Mouse (Mus musculus): ENCODE measurements around the gene Kcnj2. TPM values are rescaled to one million over a fixed set of nuclear protein-coding genes. Genes with fewer than 3 reads are reported as not detected.

Kcnj2 gene
- polyA plus RNA-seq, 1 experiment, result 0.09 TPM

DNA sequence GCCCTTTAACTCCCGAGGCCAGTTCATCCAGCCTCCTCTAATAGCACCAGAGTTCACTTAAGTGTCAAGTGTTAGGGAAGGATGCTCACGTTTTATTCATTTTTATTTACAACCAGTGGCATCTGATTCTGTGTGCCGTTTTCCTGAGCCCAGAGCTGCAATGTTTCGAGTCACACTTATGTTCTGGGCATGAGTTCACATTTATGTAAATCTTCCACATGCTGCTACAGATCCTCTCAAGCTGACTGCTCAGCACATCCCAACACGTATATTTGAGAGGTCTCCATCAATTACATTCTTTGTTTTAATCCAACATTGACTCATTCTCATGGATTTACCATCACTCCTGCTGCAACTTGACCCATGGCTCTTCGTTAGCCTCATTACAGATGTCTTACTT is 25.2 kb downstream of the Kcnj2 start:
- H3K4me3 ChIP-seq (ENCODE audit: control insufficient read depth, low read depth, low read length), result no peak overlapping the region
- no peaks in the 10 kb centered on the region for H3K36me3 ChIP-seq (ENCODE audit: control insufficient read depth, insufficient read depth, low read length)

GRCm38 (mm10) chr11:111092967-111093366 is 27.0 kb downstream of the Kcnj2 start:
- TF ChIP-seq CTCF (IDR thresholded peaks at IDR 0.05; ENCODE audit: control insufficient read depth, insufficient read depth, insufficient replicate concordance, low read depth, low read length) (no peak), POLR2A (IDR thresholded peaks at IDR 0.05; ENCODE audit: control insufficient read depth, low read depth, low read length) (no peak)
- no peaks in the 10 kb centered on the region for H3K4me1 ChIP-seq (ENCODE audit: control insufficient read depth, insufficient read depth, low read length)
- H3K36me3 ChIP-seq (ENCODE audit: control insufficient read depth, insufficient read depth, low read length), result no peaks in the 10 kb centered on the region
- H3K4me3 ChIP-seq (ENCODE audit: control insufficient read depth, low read depth, low read length), result no peak overlapping the region
- no peak overlapping the region for H3K27ac ChIP-seq (ENCODE audit: control insufficient read depth, insufficient read depth, low read depth, low read length)
- no peaks in the 10 kb centered on the region for H3K27me3 ChIP-seq (ENCODE audit: control insufficient read depth, insufficient read depth, low read length)

More for the DNA sequence above, 25.2 kb downstream of the Kcnj2 start:
- Histone ChIP-seq H3K27ac (ENCODE audit: control insufficient read depth, insufficient read depth, low read depth, low read length) (no peak overlapping the region), H3K4me1 (ENCODE audit: control insufficient read depth, insufficient read depth, low read length) (no peaks in the 10 kb centered on the region), H3K27me3 (ENCODE audit: control insufficient read depth, insufficient read depth, low read length) (no peaks in the 10 kb centered on the region)
- no peak for TF ChIP-seq POLR2A (IDR thresholded peaks at IDR 0.05; ENCODE audit: control insufficient read depth, low read depth, low read length)
- TF ChIP-seq CTCF (IDR thresholded peaks at IDR 0.05; ENCODE audit: control insufficient read depth, insufficient read depth, insufficient replicate concordance, low read depth, low read length), result no peak

DNA sequence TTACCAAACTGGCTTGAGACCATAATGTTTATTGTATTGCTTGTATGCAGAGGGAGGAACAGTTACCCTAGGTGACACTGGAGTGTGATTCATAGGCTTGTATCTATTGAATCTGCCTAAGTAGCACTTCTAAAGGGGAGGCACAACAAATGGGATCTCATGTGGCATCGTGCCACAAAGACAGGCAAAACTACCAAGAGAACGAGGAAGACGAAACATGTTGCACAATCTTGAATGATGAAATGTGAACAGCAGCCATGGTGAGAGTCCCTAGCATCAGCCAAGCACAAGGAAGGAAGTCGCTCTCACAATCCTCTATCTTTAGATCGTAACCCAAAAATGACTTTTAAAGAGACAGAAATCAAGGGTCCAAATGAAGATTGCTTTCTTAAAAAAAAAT is 30.6 kb downstream of the Kcnj2 start:
- no peak for TF ChIP-seq POLR2A (IDR thresholded peaks at IDR 0.05; ENCODE audit: control insufficient read depth, low read depth, low read length)
- no peak for TF ChIP-seq CTCF (IDR thresholded peaks at IDR 0.05; ENCODE audit: control insufficient read depth, insufficient read depth, insufficient replicate concordance, low read depth, low read length)
- no peak overlapping the region for H3K4me3 ChIP-seq (ENCODE audit: control insufficient read depth, low read depth, low read length)

DNA sequence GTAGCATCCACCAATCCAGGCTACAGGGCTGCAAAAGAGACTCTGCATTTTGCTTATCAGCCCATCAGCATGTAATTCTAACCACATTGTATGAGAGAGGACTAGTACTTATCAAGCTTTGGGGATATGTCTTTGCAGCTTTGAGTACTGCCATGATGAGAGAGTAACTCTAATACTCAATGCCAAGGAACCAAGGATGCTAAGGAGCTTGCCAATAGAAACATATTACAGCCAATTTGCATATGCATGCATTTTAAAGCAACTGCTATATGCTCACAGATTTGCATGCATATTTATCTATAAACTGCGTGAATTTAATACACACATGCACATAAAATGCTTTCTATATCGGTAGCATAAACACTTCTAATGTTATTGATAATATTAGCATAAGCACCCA is 34.2 kb downstream of the Kcnj2 start:
- Histone ChIP-seq H3K4me3 (ENCODE audit: control insufficient read depth, low read depth, low read length) (no peak overlapping the region), H3K27ac (ENCODE audit: control insufficient read depth, insufficient read depth, low read depth, low read length) (no peak overlapping the region), H3K27me3 (ENCODE audit: control insufficient read depth, insufficient read depth, low read length) (no peaks in the 10 kb centered on the region), H3K36me3 (ENCODE audit: control insufficient read depth, insufficient read depth, low read length) (no peaks in the 10 kb centered on the region), H3K4me1 (ENCODE audit: control insufficient read depth, insufficient read depth, low read length) (no peaks in the 10 kb centered on the region)
- TF ChIP-seq CTCF (IDR thresholded peaks at IDR 0.05; ENCODE audit: control insufficient read depth, insufficient read depth, insufficient replicate concordance, low read depth, low read length) (no peak), POLR2A (IDR thresholded peaks at IDR 0.05; ENCODE audit: control insufficient read depth, low read depth, low read length) (no peak)

More for the DNA sequence above, 30.6 kb downstream of the Kcnj2 start:
- Histone ChIP-seq H3K36me3 (ENCODE audit: control insufficient read depth, insufficient read depth, low read length) (no peaks in the 10 kb centered on the region), H3K27ac (ENCODE audit: control insufficient read depth, insufficient read depth, low read depth, low read length) (no peak overlapping the region), H3K4me1 (ENCODE audit: control insufficient read depth, insufficient read depth, low read length) (no peaks in the 10 kb centered on the region), H3K27me3 (ENCODE audit: control insufficient read depth, insufficient read depth, low read length) (no peaks in the 10 kb centered on the region)

GRCm38 (mm10) chr11:111100651-111101050 is 34.7 kb downstream of the Kcnj2 start:
- H3K4me3 ChIP-seq (ENCODE audit: control insufficient read depth, low read depth, low read length), result no peak overlapping the region
- H3K27ac ChIP-seq (ENCODE audit: control insufficient read depth, insufficient read depth, low read depth, low read length), result no peak overlapping the region
- TF ChIP-seq CTCF (IDR thresholded peaks at IDR 0.05; ENCODE audit: control insufficient read depth, insufficient read depth, insufficient replicate concordance, low read depth, low read length) (no peak), POLR2A (IDR thresholded peaks at IDR 0.05; ENCODE audit: control insufficient read depth, low read depth, low read length) (no peak)
- H3K27me3 ChIP-seq (ENCODE audit: control insufficient read depth, insufficient read depth, low read length), result no peaks in the 10 kb centered on the region
- H3K4me1 ChIP-seq (ENCODE audit: control insufficient read depth, insufficient read depth, low read length), result no peaks in the 10 kb centered on the region
- no peaks in the 10 kb centered on the region for H3K36me3 ChIP-seq (ENCODE audit: control insufficient read depth, insufficient read depth, low read length)

GRCm38 (mm10) chr11:111101620-111102176 is 35.7 kb downstream of the Kcnj2 start:
- no peak overlapping the region for H3K27ac ChIP-seq (ENCODE audit: control insufficient read depth, insufficient read depth, low read depth, low read length)
- H3K36me3 ChIP-seq (ENCODE audit: control insufficient read depth, insufficient read depth, low read length), result no peaks in the 10 kb centered on the region
- H3K4me3 ChIP-seq (ENCODE audit: control insufficient read depth, low read depth, low read length), result no peak overlapping the region
- TF ChIP-seq POLR2A (IDR thresholded peaks at IDR 0.05; ENCODE audit: control insufficient read depth, low read depth, low read length) (no peak), CTCF (IDR thresholded peaks at IDR 0.05; ENCODE audit: control insufficient read depth, insufficient read depth, insufficient replicate concordance, low read depth, low read length) (no peak)
- H3K27me3 ChIP-seq (ENCODE audit: control insufficient read depth, insufficient read depth, low read length), result no peaks in the 10 kb centered on the region
- no peaks in the 10 kb centered on the region for H3K4me1 ChIP-seq (ENCODE audit: control insufficient read depth, insufficient read depth, low read length)

DNA sequence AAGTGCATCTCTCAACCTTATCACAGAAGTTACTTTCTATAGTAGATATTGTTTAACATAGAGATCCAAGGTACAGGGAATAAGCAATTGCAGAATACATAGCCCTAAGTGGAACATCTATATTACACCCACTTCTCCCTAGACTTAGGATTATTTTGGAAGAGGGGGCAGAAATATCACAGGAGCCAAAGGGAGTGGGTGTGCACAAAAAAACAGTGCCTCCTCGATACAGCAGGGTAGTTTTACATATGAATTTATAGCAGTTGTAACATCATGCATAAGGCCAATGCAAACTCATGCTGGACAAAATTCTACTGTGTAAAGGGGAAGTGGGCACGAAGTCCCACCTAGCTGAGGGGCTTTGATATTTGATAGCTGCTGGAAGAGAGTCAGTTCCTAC is 38.5 kb downstream of the Kcnj2 start:
- Histone ChIP-seq H3K4me1 (ENCODE audit: control insufficient read depth, insufficient read depth, low read length) (no peaks in the 10 kb centered on the region), H3K4me3 (ENCODE audit: control insufficient read depth, low read depth, low read length) (no peak overlapping the region), H3K27ac (ENCODE audit: control insufficient read depth, insufficient read depth, low read depth, low read length) (no peak overlapping the region), H3K36me3 (ENCODE audit: control insufficient read depth, insufficient read depth, low read length) (no peaks in the 10 kb centered on the region), H3K27me3 (ENCODE audit: control insufficient read depth, insufficient read depth, low read length) (no peaks in the 10 kb centered on the region)
- TF ChIP-seq CTCF (IDR thresholded peaks at IDR 0.05; ENCODE audit: control insufficient read depth, insufficient read depth, insufficient replicate concordance, low read depth, low read length), result no peak
- no peak for TF ChIP-seq POLR2A (IDR thresholded peaks at IDR 0.05; ENCODE audit: control insufficient read depth, low read depth, low read length)

- H3K4me1 ChIP-seq (ENCODE audit: control insufficient read depth, insufficient read depth, low read length), result no peaks in the 10 kb centered on the region
- no peak overlapping the region for H3K4me3 ChIP-seq (ENCODE audit: control insufficient read depth, low read depth, low read length)
- H3K27ac ChIP-seq (ENCODE audit: control insufficient read depth, insufficient read depth, low read depth, low read length), result no peak overlapping the region
- no peak for TF ChIP-seq POLR2A (IDR thresholded peaks at IDR 0.05; ENCODE audit: control insufficient read depth, low read depth, low read length)
- no peak for TF ChIP-seq CTCF (IDR thresholded peaks at IDR 0.05; ENCODE audit: control insufficient read depth, insufficient read depth, insufficient replicate concordance, low read depth, low read length)
- H3K36me3 ChIP-seq (ENCODE audit: control insufficient read depth, insufficient read depth, low read length), result no peaks in the 10 kb centered on the region
- H3K27me3 ChIP-seq (ENCODE audit: control insufficient read depth, insufficient read depth, low read length), result no peaks in the 10 kb centered on the region
These were observed 42.2 kb downstream of the Kcnj2 start for GRCm38 (mm10) chr11:111108130-111108529.

Data from testis, adult 2 months (tissue).